In genomic region chr5:57128478-57128877, GRCm38 (mm10) we compare ENCODE assay signal across 19 mouse cellular contexts.
DNase-seq lines count a peak whose midpoint lies in the region; ATAC-seq and TF ChIP-seq lines count a peak whose summit lies in the region.
"Had no signal": no experiment of that assay in that cellular context is flagged by ENCODE, and none has a peak within 500 bp of the region (broad histone marks: within the 10 kb centered on the region; RNA-seq: fewer than 3 reads in every experiment).

No protein-coding gene starts in this region.

- no peak overlapping the region for H3K4me3 ChIP-seq in heart, postnatal 0 days (ENCODE audit: low read depth, low read length)
- H3K4me3 ChIP-seq in lung, postnatal 0 days (ENCODE audit: low read depth, low read length): no peak overlapping the region
- H3K4me3 ChIP-seq in ES-E14 (ENCODE audit: insufficient read depth in 1 of 2, low read depth in 1 of 2, low read length in 2 of 2, poor library complexity in 1 of 2, severe bottlenecking in 1 of 2): no peak overlapping the region
- H3K4me3 ChIP-seq in stomach, postnatal 0 days (ENCODE audit: low read depth, low read length): no peak overlapping the region
- H3K4me3 ChIP-seq: heart, adult 2 months; hindbrain, embryonic 15.5 days; kidney, embryonic 15.5 days; megakaryocyte, embryonic 14.5 days had no signal

- no peak for ATAC-seq in heart, postnatal 0 days (ENCODE audit: insufficient read depth, low read depth)
- ATAC-seq in lung, postnatal 0 days: no peak
- ATAC-seq in stomach, postnatal 0 days (ENCODE audit: low FRiP score, low TSS enrichment): no peak
- ATAC-seq: Patski had no signal

- no peaks in the 10 kb centered on the region for H3K9me3 ChIP-seq in heart, postnatal 0 days (replicated peaks; ENCODE audit: control insufficient read depth, low read length)
- H3K9me3 ChIP-seq in lung, postnatal 0 days (ENCODE audit: low read length): no peaks in the 10 kb centered on the region
- no peaks in the 10 kb centered on the region for H3K9me3 ChIP-seq in ES-E14 (ENCODE audit: control insufficient read depth, insufficient read depth, low read depth, low read length)
- H3K9me3 ChIP-seq in stomach, postnatal 0 days (ENCODE audit: control insufficient read depth, low read length): no peaks in the 10 kb centered on the region
- H3K9me3 ChIP-seq: hindbrain, embryonic 15.5 days; kidney, embryonic 15.5 days; megakaryocyte, embryonic 14.5 days had no signal

- no peaks in the 10 kb centered on the region for H3K27me3 ChIP-seq in heart, postnatal 0 days (ENCODE audit: control insufficient read depth, insufficient read depth, low read length)
- no peaks in the 10 kb centered on the region for H3K27me3 ChIP-seq in lung, postnatal 0 days (replicated peaks; ENCODE audit: insufficient read depth, low read length)
- no peaks in the 10 kb centered on the region for H3K27me3 ChIP-seq in stomach, postnatal 0 days (ENCODE audit: control insufficient read depth, insufficient read depth, low read length)
- H3K27me3 ChIP-seq: hindbrain, embryonic 15.5 days; kidney, embryonic 15.5 days; megakaryocyte, embryonic 14.5 days; Patski had no signal

- no peak overlapping the region for H3K9ac ChIP-seq in heart, postnatal 0 days (replicated peaks; ENCODE audit: low read depth, low read length)
- H3K9ac ChIP-seq in lung, postnatal 0 days (replicated peaks; ENCODE audit: low read depth): no peak overlapping the region
- no peak overlapping the region for H3K9ac ChIP-seq in ES-E14 (ENCODE audit: insufficient read depth, low read depth, low read length, poor library complexity, severe bottlenecking)
- no peak overlapping the region for H3K9ac ChIP-seq in stomach, postnatal 0 days (ENCODE audit: low read length)
- H3K9ac ChIP-seq: hindbrain, embryonic 15.5 days; kidney, embryonic 15.5 days; lung, embryonic 14.5 days had no signal

- WGBS in heart, postnatal 0 days: 61% methylated on average over 1 of the region's 1 CpGs
- 62% methylated on average over 1 of the region's 1 CpGs for WGBS in lung, postnatal 0 days
- WGBS in stomach, postnatal 0 days: 74% methylated on average over 1 of the region's 1 CpGs

- no peak overlapping the region for H3K4me2 ChIP-seq in heart, postnatal 0 days (ENCODE audit: low read depth, low read length)
- no peak overlapping the region for H3K4me2 ChIP-seq in lung, postnatal 0 days (replicated peaks; ENCODE audit: low read depth, low read length)
- H3K4me2 ChIP-seq in stomach, postnatal 0 days (replicated peaks; ENCODE audit: low read depth): no peak overlapping the region
- H3K4me2 ChIP-seq: hindbrain, embryonic 15.5 days; kidney, embryonic 15.5 days; lung, embryonic 14.5 days had no signal

- no peak overlapping the region for H3K27ac ChIP-seq in heart, postnatal 0 days (ENCODE audit: low read depth)
- no peak overlapping the region for H3K27ac ChIP-seq in lung, postnatal 0 days (ENCODE audit: low read length)
- no peak overlapping the region for H3K27ac ChIP-seq in ES-E14 (ENCODE audit: insufficient read depth, low read depth, low read length, poor library complexity, severe bottlenecking)
- H3K27ac ChIP-seq in stomach, postnatal 0 days (replicated peaks): no peak overlapping the region
- H3K27ac ChIP-seq: heart, adult 2 months; hindbrain, embryonic 15.5 days; kidney, embryonic 15.5 days had no signal

- in situ Hi-C loops in ES-E14 (cut with MboI; ENCODE audit: low sequenced_read_pairs in 2 of 2, unreplicated experiment in 2 of 2): no loop called here

- TF ChIP-seq CTCF in heart, postnatal 0 days (IDR thresholded peaks at IDR 0.05; ENCODE audit: low read depth): peak; percentile 27; the same call in 1 of the 2 replicates
- peak; percentile 9; the same call in 1 of the 2 replicates for TF ChIP-seq CTCF in lung, postnatal 0 days (IDR thresholded peaks at IDR 0.05)
- peak; percentile 50 for TF ChIP-seq CTCF in stomach, postnatal 0 days (IDR thresholded peaks at IDR 0.05; ENCODE audit: low read depth)

- TF ChIP-seq EP300 in heart, postnatal 0 days (IDR thresholded peaks at IDR 0.05; ENCODE audit: low read depth): no peak
- no peak for TF ChIP-seq EP300 in lung, postnatal 0 days (IDR thresholded peaks at IDR 0.05)
- TF ChIP-seq EP300 in stomach, postnatal 0 days (optimal IDR thresholded peaks at IDR 0.05): no peak

- H3K4me1 ChIP-seq in heart, postnatal 0 days (ENCODE audit: control insufficient read depth, insufficient read depth): no peaks in the 10 kb centered on the region
- no peaks in the 10 kb centered on the region for H3K4me1 ChIP-seq in lung, postnatal 0 days (ENCODE audit: insufficient read depth, low read depth, low read length)
- no peaks in the 10 kb centered on the region for H3K4me1 ChIP-seq in ES-E14 (ENCODE audit: control insufficient read depth in 2 of 2, insufficient read depth in 2 of 2, low read length in 2 of 2, poor library complexity in 1 of 2)
- no peaks in the 10 kb centered on the region for H3K4me1 ChIP-seq in stomach, postnatal 0 days (replicated peaks; ENCODE audit: control insufficient read depth, insufficient read depth)
- H3K4me1 ChIP-seq: hindbrain, embryonic 15.5 days; kidney, embryonic 15.5 days; megakaryocyte, embryonic 14.5 days had no signal

- H3K36me3 ChIP-seq in heart, postnatal 0 days (replicated peaks; ENCODE audit: control insufficient read depth, insufficient read depth, low read length): no peaks in the 10 kb centered on the region
- H3K36me3 ChIP-seq in lung, postnatal 0 days (ENCODE audit: insufficient read depth, low read length): no peaks in the 10 kb centered on the region
- H3K36me3 ChIP-seq in ES-E14 (ENCODE audit: control insufficient read depth, insufficient read depth, low read length, poor library complexity, severe bottlenecking): no peaks in the 10 kb centered on the region
- H3K36me3 ChIP-seq in stomach, postnatal 0 days (ENCODE audit: control insufficient read depth, insufficient read depth, low read length): no peaks in the 10 kb centered on the region
- H3K36me3 ChIP-seq: hindbrain, embryonic 15.5 days; kidney, embryonic 15.5 days had no signal

- DNase-seq in heart, postnatal 0 days (ENCODE audit: low spot score): no peak
- DNase-seq in heart, postnatal 4 days: no peak
- no peak for DNase-seq in lung, postnatal 0 days (ENCODE audit: low spot score)
- no peak for DNase-seq in lung, postnatal 4 days
- peak; percentile 2 for DNase-seq in ES-E14 (ENCODE audit: low read depth, low spot score)
- DNase-seq in stomach, postnatal 0 days (ENCODE audit: low spot score): no peak
- no peak for DNase-seq in layer of hippocampus, postnatal 36 days
- DNase-seq: cerebellum, adult 11-12 months; cerebellum, postnatal 36 days; gastrocnemius, postnatal 10 days; heart, adult 2 months; heart, postnatal 10 days; layer of hippocampus, adult 9-11 months; liver; lung, embryonic 14.5 days had no signal

TF ChIP-seq in ES-E14, 5 proteins besides CTCF, POLR2A, EP300 and RAD21:
- TF ChIP-seq HCFC1 (IDR thresholded peaks at IDR 0.05; ENCODE audit: borderline replicate concordance, insufficient read depth, low read length): no peak
- TF ChIP-seq CHD2 (IDR thresholded peaks at IDR 0.05; ENCODE audit: low read depth, low read length): no peak
- no peak for TF ChIP-seq ZC3H11A (IDR thresholded peaks at IDR 0.05; ENCODE audit: borderline replicate concordance, low read depth, low read length)
- TF ChIP-seq MAFK (IDR thresholded peaks at IDR 0.05; ENCODE audit: insufficient read depth, low read depth, low read length): no peak
- TF ChIP-seq ZNF384 (IDR thresholded peaks at IDR 0.05; ENCODE audit: low read depth, low read length): no peak
